Mouse (Mus musculus): ENCODE measurements at regions not wholly inside any gene's neighbourhood (a gene's known extent, or its start where the extent isn't known, plus 50 kb on each side); places are given as distances from the start of the nearest gene placed in this dataset.

DNA sequence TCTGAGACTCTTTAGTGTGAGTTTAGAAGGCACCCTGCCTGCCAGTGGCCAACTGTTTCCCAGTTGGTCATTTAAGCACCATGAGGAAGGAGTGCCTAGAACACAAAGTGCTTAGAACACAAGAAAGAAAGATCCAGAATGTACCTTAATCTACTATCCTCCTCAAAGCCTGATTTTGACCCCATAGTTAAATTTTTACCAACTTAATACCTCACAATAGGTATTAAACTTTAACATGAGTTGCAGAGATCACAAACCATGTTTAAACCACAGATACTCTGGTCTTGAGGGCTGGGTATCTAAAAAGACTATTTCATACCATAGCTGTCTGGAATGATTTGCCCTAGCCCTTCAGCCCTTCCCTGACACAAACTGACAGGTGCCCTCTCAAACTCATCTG lies 557.6 kb downstream of the Rps29 start:
- Histone ChIP-seq H3K9ac (ENCODE audit: low read length) (no peak overlapping the region), H3K9me3 (ENCODE audit: control insufficient read depth, low read length) (no peaks in the 10 kb centered on the region), H3K4me2 (ENCODE audit: low read depth, low read length) (no peak overlapping the region), H3K4me3 (ENCODE audit: low read length) (no peak overlapping the region), H3K27me3 (ENCODE audit: control insufficient read depth, insufficient read depth, low read depth, low read length) (no peaks in the 10 kb centered on the region), H3K4me1 (replicated peaks; ENCODE audit: control insufficient read depth, insufficient read depth, low read length) (no peaks in the 10 kb centered on the region), H3K36me3 (ENCODE audit: control insufficient read depth, insufficient read depth, low read length) (no peaks in the 10 kb centered on the region), H3K27ac (ENCODE audit: low read length) (no peak overlapping the region)
- no peak for ATAC-seq (ENCODE audit: low read depth)

GRCm38 (mm10) chr12:68599681-68600596 lies 559.0 kb downstream of the Rps29 start:
- Histone ChIP-seq H3K9ac (ENCODE audit: low read length) (no peak overlapping the region), H3K4me1 (replicated peaks; ENCODE audit: control insufficient read depth, insufficient read depth, low read length) (no peaks in the 10 kb centered on the region), H3K27ac (ENCODE audit: low read length) (no peak overlapping the region), H3K9me3 (ENCODE audit: control insufficient read depth, low read length) (no peaks in the 10 kb centered on the region), H3K36me3 (ENCODE audit: control insufficient read depth, insufficient read depth, low read length) (no peaks in the 10 kb centered on the region), H3K4me3 (ENCODE audit: low read length) (no peak overlapping the region), H3K27me3 (ENCODE audit: control insufficient read depth, insufficient read depth, low read depth, low read length) (no peaks in the 10 kb centered on the region), H3K4me2 (ENCODE audit: low read depth, low read length) (no peak overlapping the region)
- 28% methylated on average over 7 of the region's 7 CpGs for WGBS
- no peak for ATAC-seq (ENCODE audit: low read depth)

GRCm38 (mm10) chr12:68599016-68599616 lies 559.9 kb downstream of the Rps29 start:
- Histone ChIP-seq H3K27ac (ENCODE audit: low read length) (no peak overlapping the region), H3K9ac (ENCODE audit: low read length) (no peak overlapping the region), H3K4me2 (ENCODE audit: low read depth, low read length) (no peak overlapping the region), H3K4me1 (replicated peaks; ENCODE audit: control insufficient read depth, insufficient read depth, low read length) (no peaks in the 10 kb centered on the region), H3K4me3 (ENCODE audit: low read length) (no peak overlapping the region), H3K9me3 (ENCODE audit: control insufficient read depth, low read length) (no peaks in the 10 kb centered on the region), H3K27me3 (ENCODE audit: control insufficient read depth, insufficient read depth, low read depth, low read length) (no peaks in the 10 kb centered on the region), H3K36me3 (ENCODE audit: control insufficient read depth, insufficient read depth, low read length) (no peaks in the 10 kb centered on the region)
- 66% methylated on average over 8 of the region's 8 CpGs for WGBS
- no peak for ATAC-seq (ENCODE audit: low read depth)

DNA sequence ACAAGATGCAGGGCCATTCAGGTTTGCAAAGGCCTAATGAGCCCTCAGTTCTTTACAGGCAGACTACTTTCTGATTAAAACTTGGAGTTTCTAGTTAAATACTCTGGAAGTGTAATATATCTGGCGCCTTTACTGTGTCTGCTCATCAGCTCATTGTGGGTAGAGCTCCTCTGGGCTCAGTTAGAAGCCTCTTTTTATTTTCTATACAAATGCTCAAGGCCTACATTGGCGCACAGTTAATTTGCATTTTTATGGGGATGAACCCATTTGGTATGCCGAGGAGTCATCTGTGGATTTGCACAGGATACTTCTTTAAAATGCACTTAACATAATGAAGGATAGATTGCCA lies 573.5 kb downstream of the Rps29 start:
- Histone ChIP-seq H3K9ac (ENCODE audit: low read length) (no peak overlapping the region), H3K27me3 (ENCODE audit: control insufficient read depth, insufficient read depth, low read depth, low read length) (no peaks in the 10 kb centered on the region), H3K36me3 (ENCODE audit: control insufficient read depth, insufficient read depth, low read length) (no peaks in the 10 kb centered on the region), H3K4me2 (ENCODE audit: low read depth, low read length) (no peak overlapping the region), H3K4me3 (ENCODE audit: low read length) (no peak overlapping the region), H3K9me3 (ENCODE audit: control insufficient read depth, low read length) (no peaks in the 10 kb centered on the region), H3K27ac (ENCODE audit: low read length) (no peak overlapping the region), H3K4me1 (replicated peaks; ENCODE audit: control insufficient read depth, insufficient read depth, low read length) (no peaks in the 10 kb centered on the region)
- ATAC-seq (ENCODE audit: low read depth), result no peak
- 85% methylated on average over 3 of the region's 3 CpGs for WGBS

DNA sequence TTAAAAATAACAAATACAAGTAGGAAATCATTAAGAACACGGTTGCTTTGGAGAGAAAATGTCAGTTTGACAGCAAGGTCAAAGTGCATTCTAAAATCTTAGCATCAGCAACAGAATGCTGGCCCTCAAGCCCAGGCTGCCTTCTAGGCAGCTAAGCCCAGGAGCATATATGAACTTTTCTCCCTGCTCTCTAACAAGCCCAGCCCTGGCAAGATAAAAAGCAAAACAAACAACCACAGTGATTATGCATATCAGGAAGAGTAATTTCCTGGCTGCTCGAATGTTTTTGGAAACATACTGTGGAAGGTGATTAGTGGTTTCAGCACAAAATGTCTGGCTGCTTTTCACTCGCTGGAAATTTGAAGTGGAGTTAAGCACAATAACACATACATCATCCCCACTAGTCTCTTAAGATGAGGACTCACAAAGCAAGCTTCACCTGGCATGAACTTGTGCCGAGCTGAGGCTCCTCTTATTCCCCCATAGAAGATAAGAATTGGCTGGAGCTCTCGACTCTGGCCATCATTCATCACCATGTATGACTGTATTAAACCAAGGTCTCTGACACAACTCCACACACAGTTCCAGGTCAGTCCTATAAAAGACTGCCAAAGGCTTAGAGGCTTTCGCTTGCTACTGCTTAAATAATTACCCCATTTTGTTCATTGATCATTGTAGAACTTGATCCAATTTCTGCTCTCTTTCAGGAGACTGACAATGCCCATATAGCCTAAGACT lies 574.0 kb downstream of the Rps29 start:
- Histone ChIP-seq H3K9ac (ENCODE audit: low read length) (no peak overlapping the region), H3K4me1 (replicated peaks; ENCODE audit: control insufficient read depth, insufficient read depth, low read length) (no peaks in the 10 kb centered on the region), H3K4me3 (ENCODE audit: low read length) (no peak overlapping the region), H3K9me3 (ENCODE audit: control insufficient read depth, low read length) (no peaks in the 10 kb centered on the region), H3K27ac (ENCODE audit: low read length) (no peak overlapping the region), H3K27me3 (ENCODE audit: control insufficient read depth, insufficient read depth, low read depth, low read length) (no peaks in the 10 kb centered on the region), H3K36me3 (ENCODE audit: control insufficient read depth, insufficient read depth, low read length) (no peaks in the 10 kb centered on the region), H3K4me2 (ENCODE audit: low read depth, low read length) (no peak overlapping the region)
- WGBS, result 23% methylated on average over 6 of the region's 6 CpGs
- no peak for ATAC-seq (ENCODE audit: low read depth)

- no peak overlapping the region for H3K9ac ChIP-seq (ENCODE audit: low read length)
- no peak overlapping the region for H3K27ac ChIP-seq (ENCODE audit: low read length)
- no peaks in the 10 kb centered on the region for H3K36me3 ChIP-seq (ENCODE audit: control insufficient read depth, insufficient read depth, low read length)
- no peaks in the 10 kb centered on the region for H3K4me1 ChIP-seq (replicated peaks; ENCODE audit: control insufficient read depth, insufficient read depth, low read length)
- 47% methylated on average over 5 of the region's 5 CpGs for WGBS
- no peaks in the 10 kb centered on the region for H3K27me3 ChIP-seq (ENCODE audit: control insufficient read depth, insufficient read depth, low read depth, low read length)
- ATAC-seq (ENCODE audit: low read depth), result no peak
- H3K4me3 ChIP-seq (ENCODE audit: low read length), result no peak overlapping the region
- no peaks in the 10 kb centered on the region for H3K9me3 ChIP-seq (ENCODE audit: control insufficient read depth, low read length)
- no peak overlapping the region for H3K4me2 ChIP-seq (ENCODE audit: low read depth, low read length)
Measured at GRCm38 (mm10) chr12:68579909-68580308, 579.1 kb downstream of the Rps29 start.

GRCm38 (mm10) chr12:68577453-68577852 lies 581.5 kb downstream of the Rps29 start:
- Histone ChIP-seq H3K4me3 (ENCODE audit: low read length) (no peak overlapping the region), H3K9ac (ENCODE audit: low read length) (no peak overlapping the region), H3K9me3 (ENCODE audit: control insufficient read depth, low read length) (no peaks in the 10 kb centered on the region), H3K27me3 (ENCODE audit: control insufficient read depth, insufficient read depth, low read depth, low read length) (no peaks in the 10 kb centered on the region), H3K36me3 (ENCODE audit: control insufficient read depth, insufficient read depth, low read length) (no peaks in the 10 kb centered on the region), H3K27ac (ENCODE audit: low read length) (no peak overlapping the region), H3K4me1 (replicated peaks; ENCODE audit: control insufficient read depth, insufficient read depth, low read length) (no peaks in the 10 kb centered on the region), H3K4me2 (ENCODE audit: low read depth, low read length) (no peak overlapping the region)
- no peak for ATAC-seq (ENCODE audit: low read depth)
- 76% methylated on average over 6 of the region's 6 CpGs for WGBS

DNA sequence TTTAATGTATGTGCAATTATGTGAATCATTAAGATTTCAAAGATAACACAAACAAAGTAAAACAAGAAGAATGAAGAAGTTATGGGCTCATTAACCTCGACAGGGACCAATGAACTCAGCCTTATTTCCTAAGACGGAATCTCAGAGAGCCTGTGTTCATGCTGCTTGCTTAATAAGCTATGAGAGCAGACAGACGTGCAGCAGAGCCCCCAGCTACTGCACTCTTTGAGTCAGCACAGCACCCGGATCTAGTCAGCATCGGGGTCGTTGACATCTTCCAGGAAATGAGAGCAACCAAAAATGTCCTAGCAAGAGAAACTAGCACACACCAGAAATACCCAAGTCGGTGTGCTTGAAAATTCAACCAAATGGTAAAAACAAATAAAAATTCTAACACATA lies 582.1 kb downstream of the Rps29 start:
- 51% methylated on average over 7 of the region's 7 CpGs for WGBS
- Histone ChIP-seq H3K9me3 (ENCODE audit: control insufficient read depth, low read length) (no peaks in the 10 kb centered on the region), H3K4me2 (ENCODE audit: low read depth, low read length) (no peak overlapping the region), H3K4me1 (replicated peaks; ENCODE audit: control insufficient read depth, insufficient read depth, low read length) (no peaks in the 10 kb centered on the region), H3K9ac (ENCODE audit: low read length) (no peak overlapping the region), H3K27me3 (ENCODE audit: control insufficient read depth, insufficient read depth, low read depth, low read length) (no peaks in the 10 kb centered on the region), H3K27ac (ENCODE audit: low read length) (no peak overlapping the region), H3K4me3 (ENCODE audit: low read length) (no peak overlapping the region), H3K36me3 (ENCODE audit: control insufficient read depth, insufficient read depth, low read length) (no peaks in the 10 kb centered on the region)
- ATAC-seq (ENCODE audit: low read depth), result no peak

- H3K36me3 ChIP-seq (ENCODE audit: control insufficient read depth, insufficient read depth, low read length), result no peaks in the 10 kb centered on the region
- no peak for ATAC-seq (ENCODE audit: low read depth)
- WGBS, result 47% methylated on average over 7 of the region's 7 CpGs
- no peaks in the 10 kb centered on the region for H3K4me1 ChIP-seq (replicated peaks; ENCODE audit: control insufficient read depth, insufficient read depth, low read length)
- H3K27ac ChIP-seq (ENCODE audit: low read length), result no peak overlapping the region
- H3K27me3 ChIP-seq (ENCODE audit: control insufficient read depth, insufficient read depth, low read depth, low read length), result no peaks in the 10 kb centered on the region
- peaks cover 3% of the 10 kb centered on the region; the same call in 1 of the 2 replicates for H3K9me3 ChIP-seq (ENCODE audit: control insufficient read depth, low read length)
- no peak overlapping the region for H3K4me3 ChIP-seq (ENCODE audit: low read length)
- no peak overlapping the region for H3K9ac ChIP-seq (ENCODE audit: low read length)
- H3K4me2 ChIP-seq (ENCODE audit: low read depth, low read length), result no peak overlapping the region
Measured at GRCm38 (mm10) chr12:68554943-68555627, 603.9 kb downstream of the Rps29 start.

Data from lung, embryonic 16.5 days (tissue).